Mouse (Mus musculus) heart, adult 2 months (tissue): Measurements from ENCODE around the gene Bcl10.

Experiments
- CTCF ChIP-seq: fragments of 200-600 bp; IDR thresholded peaks from 2 replicates; pipeline ENCODE4 v1.8.1; 2022; ENCODE audit warnings: antibody characterized with exemption, mild to moderate bottlenecking, moderate library complexity
- EP300 ChIP-seq: fragments of 200-500 bp; IDR thresholded peaks from 2 replicates; pipeline ENCODE4 v1.6.1; 2011; ENCODE audit warnings: low read depth, low read length, control low read depth; ENCODE audit not compliant: insufficient read depth
- POLR2A ChIP-seq: fragments of 200-500 bp; IDR thresholded peaks from 2 replicates; pipeline ENCODE4 v1.6.1; 2011; ENCODE audit warnings: mild to moderate bottlenecking, low read depth, low read length, control low read depth; ENCODE audit not compliant: insufficient read depth

DNA sequence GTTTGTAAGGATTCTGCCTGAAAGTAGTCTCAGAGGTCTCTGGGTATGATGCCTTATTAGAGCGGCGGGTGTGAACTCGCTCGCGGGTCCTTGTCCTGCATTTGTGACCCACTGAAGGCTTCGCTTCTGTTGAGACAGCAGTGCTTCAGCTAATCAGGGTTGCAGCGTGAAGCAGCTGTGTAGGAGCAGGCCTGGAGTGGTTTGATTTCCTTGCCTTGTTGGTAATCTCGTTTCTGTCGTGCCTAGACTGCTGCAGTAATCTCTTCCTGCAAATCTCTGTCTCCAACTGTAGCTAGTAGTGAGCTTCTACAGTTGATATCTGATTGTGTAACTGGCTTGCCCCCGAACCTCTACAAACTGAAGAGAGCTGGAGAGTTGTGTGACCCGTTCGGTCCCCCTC is 16.8 kb downstream of the Bcl10 start:
- TF ChIP-seq POLR2A = no peak
- no peak for TF ChIP-seq CTCF
- no peak for TF ChIP-seq EP300
